Mouse (Mus musculus): ENCODE results near the gene Slc26a10. TPM values are rescaled to one million over a fixed set of nuclear protein-coding genes. Genes with fewer than 3 reads are reported as not detected.
A peak's percentile ranks its signal among the peaks of the same experiment; 100 is the strongest.

Slc26a10 gene
- polyA plus RNA-seq, 1 experiment from 2014 or later, result 0.52 TPM

DNA sequence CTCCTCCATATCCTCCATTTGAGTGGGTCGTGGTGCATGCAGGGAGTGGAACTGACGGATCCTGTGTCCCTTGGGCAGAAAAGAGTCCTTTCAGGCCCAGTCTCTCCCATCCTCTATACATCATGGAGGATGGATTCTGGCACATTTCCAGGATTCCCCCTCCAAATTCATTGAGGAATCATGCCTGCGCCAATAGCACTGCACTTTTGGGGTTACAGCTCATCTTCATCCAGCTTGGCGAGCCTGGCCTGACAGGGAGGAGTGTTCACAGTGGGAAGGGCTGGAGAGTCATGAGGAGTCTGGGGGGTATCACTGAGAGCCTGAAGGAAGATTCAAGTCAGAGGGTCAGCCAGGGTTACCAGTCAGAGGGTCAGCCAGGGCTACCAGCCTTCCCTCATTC, 2.2 kb upstream of the Slc26a10 start:
- no peak for ATAC-seq
- TF ChIP-seq CTCF (IDR thresholded peaks at IDR 0.05; ENCODE audit: low read depth), result no peak
- Histone ChIP-seq H3K27me3 (replicated peaks; ENCODE audit: control insufficient read depth, insufficient read depth, low read length) (peaks cover 65% of the 10 kb centered on the region), H3K36me3 (ENCODE audit: control insufficient read depth, insufficient read depth) (peaks cover 5% of the 10 kb centered on the region; the same call in 1 of the 2 replicates), H3K9me3 (ENCODE audit: control insufficient read depth) (no peaks in the 10 kb centered on the region), H3K9ac (ENCODE audit: low read depth, low read length) (no peak overlapping the region), H3K4me2 (replicated peaks; ENCODE audit: low read depth) (no peak overlapping the region), H3K4me1 (replicated peaks; ENCODE audit: control insufficient read depth, insufficient read depth, low read length) (peaks cover 6% of the 10 kb centered on the region; the same call in 1 of the 2 replicates), H3K4me3 (ENCODE audit: low read depth, low read length) (no peak overlapping the region), H3K27ac (ENCODE audit: low read depth, low read length) (no peak overlapping the region)
- 90% methylated on average over 4 of the region's 4 CpGs for WGBS

GRCm38 (mm10) chr10:127181566-127181965, 1.1 kb upstream of the Slc26a10 start:
- Histone ChIP-seq H3K4me1 (replicated peaks; ENCODE audit: control insufficient read depth, insufficient read depth, low read length) (peaks cover 6% of the 10 kb centered on the region; the same call in 1 of the 2 replicates), H3K27me3 (replicated peaks; ENCODE audit: control insufficient read depth, insufficient read depth, low read length) (peaks cover 67% of the 10 kb centered on the region), H3K4me3 (ENCODE audit: low read depth, low read length) (no peak overlapping the region), H3K27ac (ENCODE audit: low read depth, low read length) (no peak overlapping the region), H3K36me3 (ENCODE audit: control insufficient read depth, insufficient read depth) (peaks cover 5% of the 10 kb centered on the region; the same call in 1 of the 2 replicates), H3K9ac (ENCODE audit: low read depth, low read length) (no peak overlapping the region), H3K4me2 (replicated peaks; ENCODE audit: low read depth) (no peak overlapping the region), H3K9me3 (ENCODE audit: control insufficient read depth) (no peaks in the 10 kb centered on the region)
- no peak for TF ChIP-seq CTCF (IDR thresholded peaks at IDR 0.05; ENCODE audit: low read depth)
- ATAC-seq, result no peak
- 68% methylated on average over 6 of the region's 6 CpGs for WGBS

- Histone ChIP-seq H3K9ac (ENCODE audit: low read depth, low read length) (no peak overlapping the region), H3K36me3 (ENCODE audit: control insufficient read depth, insufficient read depth) (peaks cover 5% of the 10 kb centered on the region; the same call in 1 of the 2 replicates), H3K9me3 (ENCODE audit: control insufficient read depth) (no peaks in the 10 kb centered on the region), H3K27ac (ENCODE audit: low read depth, low read length) (no peak overlapping the region), H3K27me3 (replicated peaks; ENCODE audit: control insufficient read depth, insufficient read depth, low read length) (peaks cover 75% of the 10 kb centered on the region), H3K4me3 (ENCODE audit: low read depth, low read length) (no peak overlapping the region), H3K4me1 (replicated peaks; ENCODE audit: control insufficient read depth, insufficient read depth, low read length) (peaks cover 6% of the 10 kb centered on the region; the same call in 1 of the 2 replicates), H3K4me2 (replicated peaks; ENCODE audit: low read depth) (peak overlapping the region; percentile 37; the same call in 1 of the 2 replicates)
- ATAC-seq, result no peak
- 53% methylated on average over 3 of the region's 3 CpGs for WGBS
- no peak for TF ChIP-seq CTCF (IDR thresholded peaks at IDR 0.05; ENCODE audit: low read depth)
Measured at GRCm38 (mm10) chr10:127180695-127181047, 226 bp upstream of the Slc26a10 start.

- peaks cover 6% of the 10 kb centered on the region; the same call in 1 of the 2 replicates for H3K4me1 ChIP-seq (replicated peaks; ENCODE audit: control insufficient read depth, insufficient read depth, low read length)
- peak overlapping the region; percentile 32 for H3K4me3 ChIP-seq (ENCODE audit: low read depth, low read length)
- no peak overlapping the region for H3K27ac ChIP-seq (ENCODE audit: low read depth, low read length)
- no peak overlapping the region for H3K9ac ChIP-seq (ENCODE audit: low read depth, low read length)
- ATAC-seq, result no peak
- TF ChIP-seq CTCF (IDR thresholded peaks at IDR 0.05; ENCODE audit: low read depth), result no peak
- H3K27me3 ChIP-seq (replicated peaks; ENCODE audit: control insufficient read depth, insufficient read depth, low read length), result peaks cover 68% of the 10 kb centered on the region
- H3K9me3 ChIP-seq (ENCODE audit: control insufficient read depth), result no peaks in the 10 kb centered on the region
- H3K36me3 ChIP-seq (ENCODE audit: control insufficient read depth, insufficient read depth), result no peaks in the 10 kb centered on the region; the same call in 1 of the 2 replicates
- WGBS, result 5% methylated on average over 41 of the region's 41 CpGs
- peak overlapping the region; percentile 68 for H3K4me2 ChIP-seq (replicated peaks; ENCODE audit: low read depth)
Measured at GRCm38 (mm10) chr10:127178286-127179027, 2.0 kb downstream of the Slc26a10 start.

DNA sequence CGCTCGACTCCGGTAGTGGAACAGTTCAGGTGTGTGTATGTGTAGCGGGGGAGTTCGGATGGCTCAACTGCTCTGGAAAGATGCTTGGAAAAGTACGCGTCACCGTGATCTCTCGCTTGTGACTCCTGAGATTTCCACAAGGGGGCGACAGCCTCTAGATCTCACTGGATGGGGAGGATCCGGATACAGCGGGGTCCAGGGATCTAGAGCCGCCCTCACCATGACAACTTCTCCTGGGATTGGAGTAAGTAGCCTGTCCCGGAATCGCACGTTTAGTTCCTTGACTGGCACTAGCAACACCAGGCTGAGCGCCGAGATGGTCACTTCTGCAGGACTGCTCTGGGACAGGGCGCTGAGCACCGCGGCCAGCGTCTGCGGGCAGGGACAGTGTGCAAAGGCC, 2.7 kb downstream of the Slc26a10 start:
- WGBS, result 2% methylated on average over 23 of the region's 23 CpGs
- no peak overlapping the region for H3K9ac ChIP-seq (ENCODE audit: low read depth, low read length)

DNA sequence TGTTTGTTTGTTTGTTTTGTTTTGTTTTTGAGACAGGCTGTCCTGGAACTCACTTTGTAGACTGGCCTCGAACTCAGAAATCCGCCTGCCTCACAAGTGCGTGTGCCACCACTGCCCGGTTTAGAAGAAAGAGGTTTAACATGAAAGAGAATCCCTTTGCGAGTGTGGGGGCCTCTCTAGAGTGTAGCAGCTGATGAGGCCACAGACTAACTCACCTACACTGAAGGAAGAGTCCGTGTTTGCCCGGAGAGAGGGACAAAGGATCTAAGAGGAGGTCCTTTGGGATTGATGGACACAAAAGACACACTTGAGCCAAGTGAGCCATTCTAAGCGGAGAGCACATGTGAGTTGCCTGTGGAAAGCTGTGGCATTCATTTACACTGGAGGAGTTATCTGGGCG, 3.2 kb downstream of the Slc26a10 start:
- Histone ChIP-seq H3K4me1 (replicated peaks; ENCODE audit: control insufficient read depth, insufficient read depth, low read length) (peaks cover 6% of the 10 kb centered on the region; the same call in 1 of the 2 replicates), H3K27ac (ENCODE audit: low read depth, low read length) (no peak overlapping the region), H3K9me3 (ENCODE audit: control insufficient read depth) (no peaks in the 10 kb centered on the region), H3K9ac (ENCODE audit: low read depth, low read length) (no peak overlapping the region), H3K36me3 (ENCODE audit: control insufficient read depth, insufficient read depth) (peaks cover 3% of the 10 kb centered on the region; the same call in 1 of the 2 replicates), H3K4me2 (replicated peaks; ENCODE audit: low read depth) (no peak overlapping the region), H3K27me3 (replicated peaks; ENCODE audit: control insufficient read depth, insufficient read depth, low read length) (peaks cover 59% of the 10 kb centered on the region), H3K4me3 (ENCODE audit: low read depth, low read length) (peak overlapping the region; percentile 32; the same call in 1 of the 2 replicates)
- 29% methylated on average over 9 of the region's 9 CpGs for WGBS
- 0 out of 2 replicates have a peak, but pooled peaks have one; percentile 3 for ATAC-seq
- TF ChIP-seq CTCF (IDR thresholded peaks at IDR 0.05; ENCODE audit: low read depth), result no peak

More for the DNA sequence above, 2.7 kb downstream of the Slc26a10 start:
- peak overlapping the region; percentile 32 for H3K4me3 ChIP-seq (ENCODE audit: low read depth, low read length)
- peak; percentile 93 for TF ChIP-seq CTCF (IDR thresholded peaks at IDR 0.05; ENCODE audit: low read depth)
- H3K4me1 ChIP-seq (replicated peaks; ENCODE audit: control insufficient read depth, insufficient read depth, low read length), result peaks cover 6% of the 10 kb centered on the region; the same call in 1 of the 2 replicates
- no peaks in the 10 kb centered on the region for H3K9me3 ChIP-seq (ENCODE audit: control insufficient read depth)
- H3K36me3 ChIP-seq (ENCODE audit: control insufficient read depth, insufficient read depth), result no peaks in the 10 kb centered on the region
- peaks cover 64% of the 10 kb centered on the region for H3K27me3 ChIP-seq (replicated peaks; ENCODE audit: control insufficient read depth, insufficient read depth, low read length)
- H3K4me2 ChIP-seq (replicated peaks; ENCODE audit: low read depth), result peak overlapping the region; percentile 68
- no peak overlapping the region for H3K27ac ChIP-seq (ENCODE audit: low read depth, low read length)
- ATAC-seq, result peak; percentile 58
